Mouse (Mus musculus): ENCODE results near the gene Scamp2.

GRCm38 (mm10) chr9:57620674-57621073 lies 59.9 kb downstream of the Scamp2 start, which contains the start of gene Lman1l:
- no peak for TF ChIP-seq POLR2A (IDR thresholded peaks at IDR 0.05; ENCODE audit: low read depth, low read length)
- no peak for TF ChIP-seq CTCF (conservative IDR thresholded peaks at IDR 0.05; ENCODE audit: insufficient read depth, insufficient read length, low read depth, low read length)
